Mouse (Mus musculus): Measurements from ENCODE around the gene Nfic. TPM values are rescaled to one million over a fixed set of nuclear protein-coding genes. Genes with fewer than 3 reads are reported as not detected.

Nfic gene
- total RNA-seq, 2 experiments from 2014 or later = 8.2 to 23.8 TPM

- ATAC-seq (replicated peaks; ENCODE audit: low FRiP score, poor library complexity, severe bottlenecking) = no peak
Measured at GRCm38 (mm10) chr10:81409330-81409729, 46.1 kb downstream of the Nfic start.

GRCm38 (mm10) chr10:81408871-81409291 is 46.6 kb downstream of the Nfic start:
- ATAC-seq (replicated peaks; ENCODE audit: low FRiP score, poor library complexity, severe bottlenecking) = peak; percentile 59

- no peak for ATAC-seq (replicated peaks; ENCODE audit: low FRiP score, poor library complexity, severe bottlenecking)
Measured at GRCm38 (mm10) chr10:81408424-81408729, 47.1 kb downstream of the Nfic start.

- ATAC-seq (replicated peaks; ENCODE audit: low FRiP score, poor library complexity, severe bottlenecking) = peak; percentile 51
Measured at GRCm38 (mm10) chr10:81407539-81408423, 47.7 kb downstream of the Nfic start.

GRCm38 (mm10) chr10:81406504-81407440 is 48.7 kb downstream of the Nfic start:
- ATAC-seq (replicated peaks; ENCODE audit: low FRiP score, poor library complexity, severe bottlenecking) = no peak

- ATAC-seq (replicated peaks; ENCODE audit: low FRiP score, poor library complexity, severe bottlenecking) = peak; percentile 44
Measured at GRCm38 (mm10) chr10:81405588-81406201, 49.7 kb downstream of the Nfic start.

GRCm38 (mm10) chr10:81404720-81405119 is 50.7 kb downstream of the Nfic start:
- no peak for ATAC-seq (replicated peaks; ENCODE audit: low FRiP score, poor library complexity, severe bottlenecking)

GRCm38 (mm10) chr10:81404082-81404481 is 51.4 kb downstream of the Nfic start:
- no peak for ATAC-seq (replicated peaks; ENCODE audit: low FRiP score, poor library complexity, severe bottlenecking)

- ATAC-seq (replicated peaks; ENCODE audit: low FRiP score, poor library complexity, severe bottlenecking) = no peak
Measured at GRCm38 (mm10) chr10:81403511-81403910, 51.9 kb downstream of the Nfic start.

- ATAC-seq (replicated peaks; ENCODE audit: low FRiP score, poor library complexity, severe bottlenecking) = no peak
Measured at GRCm38 (mm10) chr10:81402227-81402765, 53.1 kb downstream of the Nfic start.

GRCm38 (mm10) chr10:81401521-81402226 is 53.8 kb downstream of the Nfic start:
- peak; percentile 68 for ATAC-seq (replicated peaks; ENCODE audit: low FRiP score, poor library complexity, severe bottlenecking)

- ATAC-seq (replicated peaks; ENCODE audit: low FRiP score, poor library complexity, severe bottlenecking) = no peak
Measured at GRCm38 (mm10) chr10:81401205-81401520, 54.3 kb downstream of the Nfic start.

GRCm38 (mm10) chr10:81400371-81401204 is 54.8 kb downstream of the Nfic start:
- no peak for ATAC-seq (replicated peaks; ENCODE audit: low FRiP score, poor library complexity, severe bottlenecking)

- ATAC-seq (replicated peaks; ENCODE audit: low FRiP score, poor library complexity, severe bottlenecking) = no peak
Measured at GRCm38 (mm10) chr10:81399798-81400308, 55.6 kb downstream of the Nfic start.

- no peak for ATAC-seq (replicated peaks; ENCODE audit: low FRiP score, poor library complexity, severe bottlenecking)
Measured at GRCm38 (mm10) chr10:81399296-81399695, 56.1 kb downstream of the Nfic start.

- no peak for ATAC-seq (replicated peaks; ENCODE audit: low FRiP score, poor library complexity, severe bottlenecking)
Measured at GRCm38 (mm10) chr10:81396749-81397148, 58.7 kb downstream of the Nfic start.

- no peak for ATAC-seq (replicated peaks; ENCODE audit: low FRiP score, poor library complexity, severe bottlenecking)
Measured at GRCm38 (mm10) chr10:81395865-81396264, 59.6 kb downstream of the Nfic start.

GRCm38 (mm10) chr10:81395127-81395526 is 60.3 kb downstream of the Nfic start:
- ATAC-seq (replicated peaks; ENCODE audit: low FRiP score, poor library complexity, severe bottlenecking) = peak; percentile 69
